Mouse (Mus musculus) C2C12 (cell line): ENCODE measurements around the gene Hrh2. TPM values are rescaled to one million over a fixed set of nuclear protein-coding genes. Genes with fewer than 3 reads are reported as not detected.

ENCODE experiments used
- H3K27me3 ChIP-seq: one replicate; pipeline ENCODE4 v1.6.1; 2011; ENCODE audit not compliant: control insufficient read depth, insufficient read depth, insufficient read length
- H3K36me3 ChIP-seq: one replicate; pipeline ENCODE4 v1.6.1; 2011; ENCODE audit not compliant: control insufficient read depth, insufficient read depth
- H3K4me3 ChIP-seq: one replicate; pipeline ENCODE4 v1.5.1; 2011; ENCODE audit warnings: mild to moderate bottlenecking, control low read depth; ENCODE audit not compliant: poor library complexity, insufficient read depth, severe bottlenecking
- H3K79me2 ChIP-seq: one replicate; pipeline ENCODE4 v1.6.1; 2011; ENCODE audit not compliant: control insufficient read depth, insufficient read depth
- H3K79me3 ChIP-seq: one replicate; pipeline ENCODE4 v1.6.1; 2011; ENCODE audit warnings: low read depth, control low read depth
- H3ac ChIP-seq: one replicate; pipeline ENCODE3; 2011; ENCODE audit warnings: low read depth; ENCODE audit not compliant: control insufficient read depth, insufficient read length
- CEBPB ChIP-seq: IDR thresholded peaks from one replicate; pipeline ENCODE4 v1.6.1; 2011; ENCODE audit warnings: low read depth, mild to moderate bottlenecking, control low read depth, moderate library complexity
- CTCF ChIP-seq: IDR thresholded peaks from one replicate; pipeline ENCODE4 v1.5.1; 2011; ENCODE audit not compliant: control insufficient read depth, insufficient read depth, insufficient read length
- FOSL1 ChIP-seq: IDR thresholded peaks from one replicate; pipeline ENCODE4 v1.8.0; 2011; ENCODE audit warnings: mild to moderate bottlenecking, low read length; ENCODE audit not compliant: poor library complexity, insufficient read depth, severe bottlenecking
- MAX ChIP-seq: IDR thresholded peaks from one replicate; pipeline ENCODE4 v1.6.1; 2011; ENCODE audit warnings: mild to moderate bottlenecking, control low read depth
- MYOD1 ChIP-seq: IDR thresholded peaks from one replicate; pipeline ENCODE4 v1.6.1; 2011; ENCODE audit warnings: low read depth; ENCODE audit not compliant: control insufficient read depth, insufficient read length
- MYOG ChIP-seq: IDR thresholded peaks from one replicate; pipeline ENCODE4 v1.6.1; 2011; ENCODE audit not compliant: control insufficient read depth, insufficient read length; ENCODE audit errors: extremely low read depth
- USF1 ChIP-seq: IDR thresholded peaks from one replicate; pipeline ENCODE4 v1.6.1; 2011; ENCODE audit warnings: low read depth, mild to moderate bottlenecking, control low read depth, moderate library complexity
- polyA plus RNA-seq: library from polyadenylated mRNA; unstranded; fragments of >200 nt; fragmentation: generic; extraction: Trizol; gene quantifications from one replicate; pipeline ENCODE4 v1.2.1, GENCODE M21; 2012; ENCODE audit warnings: missing spikeins

The Hrh2 gene
- polyA plus RNA-seq, 1 experiment = not detected

DNA sequence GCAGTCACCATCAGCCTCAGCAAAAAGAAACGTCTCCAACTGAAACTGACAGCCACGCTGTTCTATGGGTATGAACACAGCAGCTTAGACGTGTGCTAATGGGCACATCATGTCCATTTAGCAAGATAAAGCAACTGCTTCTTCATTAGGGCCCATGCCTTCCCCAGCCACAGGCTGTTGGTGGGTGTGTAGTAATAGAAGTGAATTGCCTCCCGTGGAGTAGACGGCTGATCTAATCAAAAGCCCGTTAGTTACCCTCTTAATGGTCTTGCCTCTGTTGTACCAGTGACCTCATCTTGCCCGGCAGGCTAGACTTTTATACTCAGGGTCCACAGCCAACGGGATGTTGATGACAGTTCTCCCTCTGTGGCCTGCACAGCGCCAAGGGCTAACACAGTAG is 7.1 kb downstream of the Hrh2 start:
- Histone ChIP-seq H3K36me3 (no peaks in the 10 kb centered on the region), H3K27me3 (peaks cover 29% of the 10 kb centered on the region), H3K4me3 (no peak overlapping the region), H3ac (no peak overlapping the region), H3K79me2 (no peaks in the 10 kb centered on the region), H3K79me3 (no peaks in the 10 kb centered on the region)
- TF ChIP-seq MAX (no peak), FOSL1 (no peak), CEBPB (no peak), MYOD1 (no peak), MYOG (no peak), USF1 (no peak), CTCF (no peak)

DNA sequence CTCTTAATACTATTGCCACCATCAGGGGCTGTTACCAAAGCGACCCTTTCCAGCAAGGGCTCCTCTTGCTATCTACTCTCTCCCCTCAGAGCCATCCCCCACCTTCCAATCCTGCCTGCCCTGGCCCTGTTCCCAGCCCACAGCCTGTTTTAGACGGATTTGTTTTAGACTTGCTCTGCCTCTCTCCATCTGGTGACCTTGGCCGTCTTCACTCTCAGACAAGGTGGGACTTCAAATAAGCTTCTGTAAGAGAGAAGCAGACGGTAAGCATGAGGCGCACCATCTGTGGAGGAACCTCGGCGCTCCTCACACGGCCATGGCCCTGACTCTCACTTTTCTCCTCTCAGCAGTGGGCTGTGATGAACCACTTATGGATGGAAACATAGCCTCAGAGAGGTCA is 10.5 kb downstream of the Hrh2 start:
- TF ChIP-seq CTCF (no peak), MYOD1 (no peak), USF1 (no peak), MAX (no peak), FOSL1 (no peak), CEBPB (no peak), MYOG (no peak)
- Histone ChIP-seq H3K79me2 (no peaks in the 10 kb centered on the region), H3K27me3 (peaks cover 36% of the 10 kb centered on the region), H3K79me3 (no peaks in the 10 kb centered on the region), H3ac (no peak overlapping the region), H3K4me3 (no peak overlapping the region), H3K36me3 (no peaks in the 10 kb centered on the region)

DNA sequence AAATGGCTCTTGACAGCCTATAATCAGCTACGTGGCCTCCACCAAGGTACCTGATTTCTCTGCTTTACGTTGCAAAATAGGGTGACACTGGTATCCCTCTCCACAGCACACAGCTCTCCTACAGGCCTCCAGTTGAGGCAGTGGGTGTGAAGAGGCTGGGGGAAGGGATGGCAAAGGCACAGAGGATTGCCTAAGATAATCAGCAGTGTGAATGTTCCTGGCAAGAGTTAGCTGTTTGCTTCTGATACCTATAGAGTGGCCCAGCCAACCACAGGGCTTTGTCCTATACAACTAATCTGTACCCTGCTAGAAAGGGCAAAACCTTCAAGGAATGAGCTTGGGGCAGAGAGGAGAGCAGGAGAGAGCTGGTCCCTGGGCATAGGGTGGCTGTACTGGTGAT is 11.5 kb downstream of the Hrh2 start:
- Histone ChIP-seq H3K27me3 (peaks cover 43% of the 10 kb centered on the region), H3K79me2 (no peaks in the 10 kb centered on the region), H3ac (no peak overlapping the region), H3K79me3 (no peaks in the 10 kb centered on the region), H3K4me3 (no peak overlapping the region), H3K36me3 (no peaks in the 10 kb centered on the region)
- no peak for TF ChIP-seq CEBPB
- TF ChIP-seq FOSL1 = no peak
- no peak for TF ChIP-seq USF1
- TF ChIP-seq CTCF = no peak
- no peak for TF ChIP-seq MAX
- no peak for TF ChIP-seq MYOG

DNA sequence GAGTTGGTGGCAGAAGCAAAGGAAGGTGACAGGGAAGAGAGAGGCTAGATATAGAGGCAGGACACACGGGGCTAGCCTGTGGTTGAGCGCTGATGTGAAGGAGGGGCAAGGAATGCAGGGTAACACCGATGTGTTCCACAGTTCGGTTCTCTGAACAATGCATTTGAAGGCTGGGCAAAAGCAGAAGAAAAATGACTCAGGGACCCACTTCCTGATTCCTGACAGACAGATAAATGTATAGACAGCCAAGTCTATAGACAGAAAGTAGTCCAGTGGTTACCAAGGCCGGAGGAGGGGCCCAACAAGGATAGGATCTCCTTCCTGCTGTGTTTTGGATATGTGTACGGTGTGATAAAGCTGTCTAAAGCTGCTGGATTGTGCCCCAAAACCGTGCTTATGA is 13.3 kb downstream of the Hrh2 start:
- TF ChIP-seq MYOG = no peak
- no peak for TF ChIP-seq CTCF
- no peak for TF ChIP-seq FOSL1
- no peak for TF ChIP-seq MAX
- TF ChIP-seq CEBPB = no peak
- no peak for TF ChIP-seq MYOD1
- no peak for TF ChIP-seq USF1
- H3K79me3 ChIP-seq = no peaks in the 10 kb centered on the region
- no peak overlapping the region for H3ac ChIP-seq
- no peaks in the 10 kb centered on the region for H3K79me2 ChIP-seq
- peaks cover 58% of the 10 kb centered on the region for H3K27me3 ChIP-seq
- no peak overlapping the region for H3K4me3 ChIP-seq
- H3K36me3 ChIP-seq = no peaks in the 10 kb centered on the region

DNA sequence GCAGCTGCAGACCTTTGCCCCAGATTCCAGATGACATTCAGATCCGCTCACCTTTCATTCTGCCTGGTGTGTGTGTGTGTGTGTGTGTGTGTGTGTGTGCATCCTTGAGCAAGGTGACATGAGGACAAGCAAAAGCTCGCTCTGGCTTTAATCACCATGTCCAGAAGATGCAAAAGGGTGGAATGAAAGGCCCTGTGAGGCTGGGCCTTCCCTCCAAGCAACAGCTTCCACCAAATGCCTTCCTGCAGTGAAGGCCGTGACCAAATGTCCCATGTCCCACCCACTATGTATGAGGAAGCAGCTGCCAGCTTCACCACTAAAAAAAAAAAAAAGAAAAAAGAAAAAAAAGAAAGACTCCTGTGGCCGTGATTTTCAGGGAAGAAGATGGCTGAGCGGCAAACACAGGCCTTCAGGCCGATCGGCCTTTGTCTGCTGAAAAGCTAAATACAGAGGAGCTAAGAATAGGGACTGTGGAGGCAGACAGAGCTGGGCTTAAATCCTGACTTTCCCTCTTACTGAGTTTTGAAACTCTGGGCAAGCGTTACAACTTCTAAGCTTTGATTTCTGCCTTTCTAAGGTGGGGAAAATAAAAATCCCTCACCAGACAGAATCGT is 14.3 kb downstream of the Hrh2 start:
- Histone ChIP-seq H3K4me3 (no peak overlapping the region), H3K79me3 (no peaks in the 10 kb centered on the region), H3K79me2 (no peaks in the 10 kb centered on the region), H3ac (no peak overlapping the region), H3K27me3 (peaks cover 61% of the 10 kb centered on the region), H3K36me3 (no peaks in the 10 kb centered on the region)
- TF ChIP-seq MAX (no peak), CEBPB (no peak), USF1 (no peak), MYOG (no peak), FOSL1 (no peak), MYOD1 (no peak), CTCF (no peak)

DNA sequence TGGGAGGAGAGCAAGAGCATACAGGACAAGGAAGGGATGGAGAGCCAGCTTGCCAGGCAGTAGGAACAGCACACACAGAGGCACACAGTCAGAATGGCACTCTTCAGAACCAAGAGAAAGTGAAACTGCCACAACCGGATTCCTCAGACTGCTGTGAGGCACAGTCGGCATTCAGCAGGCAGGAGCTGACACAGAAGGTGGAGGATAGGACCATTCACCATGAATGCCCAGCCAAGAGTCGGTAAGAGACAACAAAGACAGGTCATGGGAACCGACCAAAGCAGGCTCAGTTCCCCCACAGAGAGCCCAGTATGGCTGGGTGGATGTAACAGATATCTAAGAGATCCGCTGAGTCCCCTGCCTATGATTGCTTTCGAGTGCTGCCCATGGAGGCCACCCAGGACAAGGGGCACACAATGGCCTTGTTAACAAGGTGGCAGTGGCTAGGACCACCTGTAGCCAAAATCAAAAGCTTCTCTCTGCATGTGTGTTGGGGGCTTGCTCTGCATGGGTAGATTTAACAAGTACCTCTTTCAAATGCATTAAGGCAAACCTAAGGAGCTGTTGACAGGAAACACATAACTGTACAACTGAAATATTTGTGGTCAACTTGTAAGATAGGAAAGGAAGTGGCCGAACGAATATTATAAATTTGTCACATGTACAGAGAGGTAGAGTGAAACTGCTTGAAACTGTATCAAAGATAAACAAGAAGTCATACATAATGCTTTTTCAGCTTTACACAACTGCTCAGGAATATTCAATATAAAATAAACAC is 17.7 kb downstream of the Hrh2 start:
- Histone ChIP-seq H3K4me3 (no peak overlapping the region), H3K79me2 (no peaks in the 10 kb centered on the region), H3K36me3 (no peaks in the 10 kb centered on the region), H3K27me3 (peaks cover 52% of the 10 kb centered on the region), H3K79me3 (no peaks in the 10 kb centered on the region), H3ac (no peak overlapping the region)
- TF ChIP-seq MYOG (no peak), USF1 (no peak), MAX (no peak), MYOD1 (no peak), CEBPB (no peak), CTCF (no peak)
